Mouse (Mus musculus) spleen, adult 2 months (tissue): ENCODE data around the gene Nek8.

ENCODE experiments used
- CTCF ChIP-seq: fragments of 200-500 bp; IDR thresholded peaks from 2 replicates; pipeline ENCODE4 v1.5.1; 2011; ENCODE audit warnings: mild to moderate bottlenecking, inconsistent platforms; ENCODE audit not compliant: insufficient read depth, insufficient read length, insufficient replicate concordance; ENCODE audit errors: extremely low read depth
- POLR2A ChIP-seq: fragments of 200-500 bp; IDR thresholded peaks from 2 replicates; pipeline ENCODE4 v1.6.1; 2011; ENCODE audit warnings: low read depth, low read length, inconsistent platforms

GRCm38 (mm10) chr11:78129458-78129857 lies 47.0 kb downstream of the Nek8 start:
- TF ChIP-seq CTCF (no peak), POLR2A (no peak)
